Mouse (Mus musculus) frontal cortex, postnatal 25 days (tissue): Measurements from ENCODE around the gene Bpi.

Experiments used
- DNase-seq, 2 experiments: peaks; one replicate each; pipeline ENCODE4 v3.0.0; 2022; ENCODE audit warnings: low spot score in 2 of 2

Bpi gene

DNA sequence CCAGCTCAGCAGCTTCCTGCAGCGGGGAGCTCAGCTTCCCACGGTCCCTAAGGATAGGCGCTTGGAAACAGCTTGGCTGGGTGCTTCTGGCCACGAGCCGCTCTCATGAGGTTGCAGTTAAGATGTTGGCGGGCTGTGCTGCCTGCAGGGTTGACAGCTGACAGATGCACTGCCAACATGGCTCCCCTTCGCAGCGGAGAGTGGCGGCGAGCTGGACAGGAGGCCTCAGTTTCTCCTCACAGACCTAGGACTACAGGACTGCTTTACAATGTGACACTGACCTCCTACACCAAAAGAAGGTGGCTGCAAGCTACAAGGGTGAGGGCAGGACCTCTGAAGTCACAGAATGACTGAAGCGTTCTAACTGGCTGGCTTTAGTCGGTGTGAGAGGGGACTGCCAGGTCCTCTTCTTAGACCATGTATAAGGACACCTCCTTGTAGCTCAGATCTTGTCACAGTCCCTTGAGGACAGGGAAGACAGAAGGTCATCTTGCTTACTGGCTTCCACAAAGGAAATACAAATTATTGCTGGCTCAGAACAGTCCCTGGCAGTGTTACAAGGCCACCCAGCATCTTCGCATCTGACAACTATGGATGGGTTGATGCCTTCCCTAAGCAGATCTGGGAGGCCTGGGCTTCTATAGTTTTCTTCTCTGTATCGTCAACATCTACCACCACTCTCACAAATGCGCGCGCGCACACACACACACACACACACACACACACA, 15.6 kb upstream of the Bpi start:
- peak in 1 of 2 experiments; percentile 17 for DNase-seq

DNA sequence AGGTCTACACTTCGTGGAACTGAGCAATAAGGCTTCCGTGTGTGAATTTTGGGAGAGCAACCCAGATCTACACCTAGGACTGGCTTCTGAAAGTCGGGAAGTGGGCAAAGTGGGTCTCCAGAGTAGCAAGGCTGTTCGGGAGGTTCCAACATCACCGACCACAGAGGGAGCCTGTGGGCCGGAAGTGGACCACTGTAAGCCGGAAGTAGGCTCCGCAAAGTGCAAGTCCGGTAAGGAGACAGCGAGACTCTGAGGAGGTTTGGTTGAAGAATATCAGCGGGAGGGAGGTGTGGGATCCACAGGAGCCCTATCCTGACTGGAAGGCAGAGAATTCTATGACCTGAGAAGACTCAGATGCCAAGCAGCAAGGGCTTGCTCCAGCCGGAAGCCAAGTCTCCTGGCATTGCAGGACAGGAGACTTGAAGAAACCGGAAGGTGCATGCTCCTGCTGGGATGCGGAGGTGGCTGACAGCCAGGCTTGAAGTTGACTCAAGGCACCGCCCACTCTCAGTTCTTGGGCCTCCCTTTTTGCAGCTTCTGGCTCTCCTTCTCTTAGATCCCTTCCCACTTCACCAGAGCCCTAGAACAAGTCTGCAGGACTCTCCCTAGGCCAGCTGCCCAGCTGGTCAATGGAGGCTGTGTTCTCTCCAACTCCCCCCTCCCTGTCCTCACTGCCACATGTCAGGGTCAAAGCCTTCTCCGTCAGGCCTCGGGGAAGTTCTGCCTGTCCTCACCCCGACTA, 14.6 kb upstream of the Bpi start:
- DNase-seq: peak; percentile 33 to 34

DNA sequence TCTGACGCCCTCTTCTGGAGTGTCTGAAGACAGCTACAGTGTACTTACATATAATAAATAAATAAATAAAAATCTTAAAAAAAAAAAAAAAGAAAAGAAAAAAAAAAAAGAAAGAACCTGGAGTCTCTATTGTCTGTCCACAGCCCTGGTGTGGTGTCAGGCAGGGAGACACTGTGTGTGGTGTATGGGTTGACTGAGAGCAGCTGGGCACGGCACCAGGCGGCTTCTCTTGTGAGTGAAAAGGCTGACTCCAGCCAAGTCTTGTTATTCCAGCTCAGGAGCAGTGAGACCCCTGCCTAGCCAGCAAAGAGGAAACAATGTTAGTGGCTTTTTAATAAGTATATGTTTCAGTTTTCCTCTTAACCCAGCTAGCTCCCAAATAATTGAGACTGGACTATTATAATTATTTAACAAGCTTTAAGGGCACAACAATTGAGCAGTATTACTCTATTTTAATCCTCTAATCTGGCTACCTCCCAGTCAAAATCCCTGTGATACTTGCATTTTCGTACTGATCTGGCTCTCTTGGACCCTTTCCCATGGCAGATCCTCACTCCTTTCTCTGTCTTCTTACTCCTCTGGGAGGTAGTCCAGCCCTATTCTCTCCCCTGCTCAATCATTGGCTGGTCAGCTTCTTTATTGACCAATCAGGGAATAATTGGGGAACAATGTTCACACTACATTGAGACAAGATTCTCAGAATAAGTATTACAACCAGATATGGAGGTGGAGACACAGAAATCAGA, 12.6 kb upstream of the Bpi start:
- no peak for DNase-seq

DNA sequence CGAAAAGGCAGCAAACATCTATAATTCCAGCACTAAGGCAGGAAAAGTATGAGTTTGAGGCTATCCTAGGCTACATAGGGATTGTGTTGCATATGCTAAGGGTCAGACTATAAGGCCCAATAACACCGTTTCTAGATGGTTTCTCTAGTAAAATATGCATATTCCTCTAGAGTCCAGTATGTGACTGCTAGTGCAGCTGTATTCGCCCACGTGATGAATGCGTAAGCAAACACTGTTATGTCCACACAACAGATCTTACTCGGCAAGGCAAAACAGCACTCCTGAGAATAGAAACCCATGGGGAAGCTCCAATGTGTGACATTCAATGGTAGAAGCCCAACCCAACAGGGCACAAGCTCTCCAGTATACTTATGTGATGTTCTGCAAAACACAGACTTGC, 10.0 kb upstream of the Bpi start:
- no peak for DNase-seq

DNA sequence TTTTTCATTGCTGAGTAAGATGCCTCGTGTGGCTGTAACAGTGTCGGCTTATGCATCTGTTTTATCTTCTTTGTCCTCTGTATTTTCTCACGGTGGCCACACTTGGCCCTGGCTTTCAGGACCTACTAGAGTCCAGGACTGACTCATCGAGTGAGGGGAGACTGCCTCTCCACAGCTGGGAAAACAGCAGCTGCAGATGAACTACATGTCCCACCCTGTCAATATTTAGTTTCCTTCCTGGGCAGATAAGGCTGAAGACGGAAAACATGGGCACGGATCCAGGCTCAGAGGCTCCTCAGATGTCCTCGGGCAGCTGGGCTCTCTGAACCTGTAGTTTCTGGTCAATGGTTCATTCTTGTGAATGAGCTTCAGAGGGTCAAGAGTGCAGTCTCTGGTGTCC, 9.6 kb upstream of the Bpi start:
- DNase-seq: no peak

DNA sequence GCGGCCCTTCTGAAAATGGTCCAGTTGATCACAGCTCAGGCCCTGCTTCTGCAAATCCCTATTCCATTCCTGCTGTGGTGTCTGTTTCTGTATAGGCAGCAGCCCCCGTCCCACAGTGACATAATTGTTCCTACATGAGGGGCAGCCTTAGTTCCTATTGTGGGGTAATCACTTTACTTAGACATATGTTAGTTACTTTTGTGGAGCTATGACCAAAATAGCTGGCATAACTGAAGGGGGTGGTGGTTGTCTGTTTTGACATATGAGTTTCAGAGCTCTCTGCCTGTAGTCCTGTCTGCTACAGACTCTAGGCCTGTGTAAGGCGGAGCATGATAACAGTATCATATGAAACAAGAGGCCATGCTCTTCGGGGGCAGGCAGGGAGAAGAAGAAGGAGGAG, 7.3 kb upstream of the Bpi start:
- no peak for DNase-seq

DNA sequence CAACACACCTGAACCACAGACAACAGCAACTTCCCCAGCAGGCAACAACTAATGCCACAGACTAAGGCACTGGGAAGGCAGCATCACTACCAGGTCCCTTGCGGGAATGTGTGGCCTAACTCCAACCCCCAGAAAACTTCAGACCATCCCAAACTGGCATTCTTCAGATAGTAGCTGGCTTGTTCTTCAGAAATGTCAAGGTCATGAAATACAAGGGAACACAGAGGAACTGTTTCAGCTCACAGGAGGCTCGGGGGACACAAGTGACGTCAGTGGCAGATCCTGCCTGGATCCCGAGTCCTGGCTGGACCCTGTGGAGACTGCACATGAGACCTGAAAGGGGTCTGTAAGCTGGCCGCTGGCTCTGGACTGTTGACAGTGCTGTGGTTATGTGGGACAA, 4.1 kb upstream of the Bpi start:
- no peak for DNase-seq

DNA sequence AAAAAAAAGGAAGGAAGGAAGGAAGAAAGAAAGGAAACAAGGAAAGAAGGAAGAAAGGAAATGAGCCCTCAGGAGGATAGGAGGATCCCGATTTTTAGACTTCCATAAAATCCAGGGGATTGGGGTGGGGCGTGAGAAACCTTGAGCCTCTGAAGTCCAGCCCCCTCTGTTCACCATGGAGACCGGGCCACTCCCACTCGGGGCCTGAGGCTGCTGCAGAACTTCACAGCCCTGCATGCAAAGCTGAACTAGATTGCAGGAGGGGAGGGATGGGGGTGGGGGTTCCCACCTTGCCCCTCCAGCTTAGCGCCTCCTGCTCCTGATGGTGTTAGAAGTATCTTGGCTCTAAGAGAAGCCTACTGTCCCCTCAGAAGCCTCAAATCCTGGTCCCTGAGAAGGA, 1.0 kb upstream of the Bpi start:
- DNase-seq: no peak

DNA sequence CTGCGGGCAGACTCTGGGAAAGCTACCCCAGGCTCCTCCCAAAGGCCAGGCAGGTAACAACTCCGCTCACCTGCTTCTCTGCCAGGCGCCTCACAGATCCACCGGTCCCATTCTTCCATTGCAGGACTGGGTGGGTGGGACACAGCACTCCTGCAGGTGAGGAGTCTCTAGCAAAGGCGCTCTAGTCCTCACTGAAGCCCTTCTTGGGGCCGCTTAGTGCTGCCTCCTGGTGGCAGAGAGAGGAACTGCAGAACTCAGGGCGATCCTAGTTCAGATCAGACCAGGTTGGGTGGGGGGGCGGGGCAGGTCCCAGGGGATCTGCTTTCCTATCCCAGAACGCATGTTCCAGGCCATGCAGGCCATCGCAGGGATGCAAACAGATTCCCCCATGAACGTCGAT, 887 bp downstream of the Bpi start:
- DNase-seq: peak; percentile 31 to 45

DNA sequence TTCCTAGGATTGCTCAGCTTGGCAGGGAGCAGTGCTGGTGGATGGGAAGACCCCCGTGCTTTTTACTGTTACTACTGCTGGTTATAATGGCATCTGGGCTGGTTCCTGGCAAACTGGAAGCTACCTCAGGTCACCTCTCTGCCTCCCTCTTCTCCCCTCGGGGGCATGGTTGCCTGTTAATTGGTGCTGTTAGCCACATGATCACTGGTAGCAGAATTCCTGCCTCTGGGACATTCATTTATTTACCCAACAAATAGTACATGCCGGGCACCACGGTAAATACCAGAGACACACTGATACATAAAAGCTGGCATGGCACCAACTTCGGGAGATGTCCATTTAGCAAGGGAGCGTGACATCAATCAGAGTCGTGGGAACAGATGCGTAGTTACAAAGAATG, 1.6 kb downstream of the Bpi start:
- no peak for DNase-seq

DNA sequence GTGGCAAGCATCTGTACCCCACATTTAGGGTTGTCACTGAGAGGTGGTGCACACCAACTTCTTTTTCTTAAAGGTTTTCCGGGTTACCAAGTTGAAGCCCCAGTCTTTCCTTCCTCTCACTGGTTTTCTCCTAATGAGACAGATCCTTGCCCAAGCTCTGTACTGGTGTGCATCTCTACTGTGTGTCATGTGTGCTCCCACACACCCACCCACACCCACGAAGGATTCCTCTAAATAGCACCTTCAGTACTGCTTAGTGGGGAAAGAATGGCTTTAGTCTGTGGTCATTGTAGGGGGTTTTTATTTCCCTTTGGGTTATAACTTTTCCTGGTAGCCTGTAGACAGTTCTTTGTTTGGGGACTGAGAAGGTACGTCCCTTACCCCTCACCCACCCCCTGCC, 7.0 kb downstream of the Bpi start:
- DNase-seq: no peak

DNA sequence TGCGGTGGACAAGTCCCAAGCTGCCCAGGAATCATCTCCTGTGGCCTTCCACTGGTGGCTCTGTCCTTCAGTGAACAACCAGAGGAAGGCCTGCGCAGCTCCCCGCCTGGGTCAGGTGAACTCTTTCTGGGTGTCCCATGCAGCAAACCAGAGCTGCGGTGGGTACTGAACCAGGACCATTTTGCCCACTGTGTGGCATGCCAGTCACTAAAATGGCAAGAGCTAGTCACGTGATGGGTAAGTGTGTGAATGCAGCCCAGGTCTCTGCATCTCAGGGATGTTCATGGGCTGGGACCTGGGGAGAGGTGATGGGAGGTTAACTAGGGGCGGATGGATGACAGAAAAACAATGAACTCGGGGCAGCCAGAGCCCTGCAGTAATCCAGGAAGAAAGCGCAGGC, 12.1 kb downstream of the Bpi start:
- DNase-seq: no peak

DNA sequence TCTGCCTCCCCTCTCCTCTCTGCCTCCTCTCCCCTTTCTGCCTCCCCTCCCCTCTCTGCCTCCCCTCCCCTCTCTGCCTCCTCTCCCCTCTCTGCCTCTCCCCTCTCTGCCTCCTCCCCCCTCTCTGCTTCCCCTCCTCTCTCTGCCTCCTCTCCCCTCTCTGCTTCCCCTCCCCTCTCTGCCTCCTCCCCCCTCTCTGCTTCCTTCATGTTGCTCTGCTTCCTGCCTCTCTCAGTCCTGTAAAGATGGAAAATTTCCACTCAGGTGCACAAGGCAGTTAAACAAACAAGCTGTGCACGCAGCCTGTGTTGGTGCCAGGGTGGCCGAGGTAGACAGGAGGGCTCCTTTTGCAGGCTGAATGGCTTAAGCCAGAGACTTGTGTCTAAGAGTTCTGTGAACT, 15.8 kb downstream of the Bpi start:
- no peak for DNase-seq

DNA sequence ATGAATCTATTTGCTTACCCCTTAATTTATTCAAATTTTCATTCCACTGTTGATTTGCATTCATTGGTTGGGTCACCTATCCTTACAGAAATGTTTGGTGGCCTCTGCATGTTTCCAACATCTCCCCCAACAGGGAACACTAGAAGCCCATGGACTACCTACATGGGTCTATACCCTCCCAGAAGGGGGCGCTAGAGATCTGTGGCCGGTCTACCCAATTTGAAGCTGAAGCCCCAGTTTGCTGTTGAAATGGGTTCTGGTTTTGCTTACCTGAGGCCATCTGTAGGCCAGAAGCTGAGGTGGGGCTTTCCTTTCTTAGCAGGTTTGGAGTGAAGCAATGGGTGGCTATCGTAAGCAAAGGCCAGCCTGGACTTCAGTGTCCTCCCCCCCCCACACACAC, 17.5 kb downstream of the Bpi start:
- DNase-seq: no peak

DNA sequence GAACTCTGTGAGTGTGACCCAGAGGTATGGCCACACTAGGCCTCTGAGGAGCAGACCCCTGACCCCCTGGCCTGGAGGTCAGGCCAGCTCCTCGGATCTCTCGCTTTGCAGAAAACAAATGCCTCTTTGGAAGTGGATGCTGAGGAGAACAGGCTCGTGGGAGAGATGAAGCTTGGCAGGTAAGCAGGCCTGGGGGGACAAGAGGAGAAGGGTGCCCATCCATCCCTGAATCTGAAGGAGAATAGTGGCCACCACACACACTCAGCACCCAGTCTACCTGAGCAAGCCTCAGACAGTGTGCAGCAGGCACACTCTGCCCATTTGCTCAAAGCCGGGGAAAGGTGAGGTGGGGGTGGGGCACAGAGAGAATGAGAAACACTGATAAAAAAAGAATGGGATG, 17.9 kb downstream of the Bpi start:
- no peak for DNase-seq

DNA sequence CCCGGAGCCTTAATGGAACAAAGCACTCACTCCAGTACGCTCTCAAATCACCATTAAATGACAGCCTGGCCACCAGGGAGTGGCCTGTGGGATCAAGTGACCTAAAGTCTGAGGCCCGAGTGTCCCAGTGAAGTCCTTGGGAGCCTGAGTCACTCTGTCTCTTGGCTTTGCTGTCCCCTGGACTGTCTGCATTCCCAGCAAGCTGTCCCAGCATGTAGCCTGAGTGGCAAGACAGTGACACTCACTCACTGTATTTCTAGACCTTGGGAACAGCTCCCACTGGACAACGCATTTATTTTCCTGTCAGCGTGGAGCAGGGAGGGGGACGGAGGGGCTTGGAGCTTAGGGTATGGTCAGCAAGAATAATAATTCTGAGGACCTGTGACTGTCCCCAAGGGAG, 18.6 kb downstream of the Bpi start:
- DNase-seq: no peak

DNA sequence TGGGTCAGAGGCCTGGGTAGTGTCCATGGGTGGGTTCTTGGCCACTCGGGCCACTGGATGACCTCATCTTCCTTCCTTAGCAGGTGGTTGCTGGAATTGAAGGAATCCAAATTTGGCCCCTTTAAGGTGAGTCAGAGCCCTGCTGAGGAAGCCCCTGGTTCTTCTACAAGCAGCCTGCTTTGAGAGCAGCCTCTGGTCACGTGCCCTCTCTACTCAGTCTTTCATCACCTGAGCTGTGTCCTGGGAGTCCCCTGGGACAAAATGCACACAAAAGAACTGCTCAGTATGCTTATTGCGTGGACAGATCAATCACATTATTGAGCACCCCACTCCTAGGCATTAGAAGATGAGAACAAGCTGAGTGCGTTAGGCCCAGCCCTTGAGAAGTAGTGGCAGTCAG, 19.0 kb downstream of the Bpi start:
- DNase-seq: no peak

DNA sequence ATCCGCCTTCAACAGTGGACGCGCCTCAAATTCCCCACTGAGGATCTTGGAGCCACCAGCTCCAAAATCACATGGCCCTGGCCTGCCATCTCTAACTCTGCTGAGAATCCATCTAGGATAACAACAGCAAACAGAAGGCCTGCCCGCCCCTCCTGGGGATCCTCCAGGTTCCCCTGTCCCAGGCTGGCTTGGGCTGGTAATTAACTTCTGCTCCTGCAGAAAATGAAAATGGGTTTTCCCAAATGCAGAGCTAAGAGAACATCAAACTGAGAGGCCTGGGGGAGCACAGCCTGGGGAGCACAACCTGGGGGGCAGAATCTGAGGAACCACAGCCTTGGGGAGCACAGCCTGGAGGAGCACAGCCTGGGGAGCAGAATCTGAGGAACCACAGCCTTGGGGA, 21.8 kb downstream of the Bpi start:
- no peak for DNase-seq

DNA sequence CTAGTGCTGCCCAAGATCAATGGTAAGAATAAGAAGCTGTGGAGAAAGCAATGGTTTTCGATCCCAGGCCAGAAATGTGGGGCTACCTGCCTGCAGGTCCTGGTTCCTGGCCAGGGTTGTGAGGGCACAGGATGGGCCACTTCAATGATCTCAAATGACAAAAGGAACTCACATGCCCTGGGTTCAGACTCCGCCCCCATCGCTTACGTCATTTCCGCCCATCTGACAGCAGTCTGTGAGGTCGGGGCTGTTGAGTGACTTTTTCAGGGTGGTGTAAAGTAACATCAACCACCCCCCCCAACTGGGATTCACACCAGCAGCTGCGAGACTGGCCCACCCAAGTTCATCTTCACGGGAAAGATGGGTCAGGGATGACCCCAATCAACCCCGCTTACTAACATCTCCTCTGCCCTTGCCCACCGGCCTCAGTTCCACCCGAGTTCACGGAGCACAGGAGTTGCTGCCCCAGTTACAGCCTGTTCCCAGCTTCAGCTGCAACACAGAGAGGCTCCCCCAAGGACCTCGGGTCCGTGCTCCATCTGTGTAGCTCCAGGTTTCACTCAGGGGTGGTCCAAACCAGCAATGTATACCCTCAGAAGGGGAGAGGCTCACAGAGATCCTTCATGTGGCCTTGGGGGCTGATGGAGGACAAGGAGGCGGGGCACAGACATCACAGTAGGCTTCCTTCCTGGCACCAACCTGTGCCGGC, 23.8 kb downstream of the Bpi start:
- no peak for DNase-seq

DNA sequence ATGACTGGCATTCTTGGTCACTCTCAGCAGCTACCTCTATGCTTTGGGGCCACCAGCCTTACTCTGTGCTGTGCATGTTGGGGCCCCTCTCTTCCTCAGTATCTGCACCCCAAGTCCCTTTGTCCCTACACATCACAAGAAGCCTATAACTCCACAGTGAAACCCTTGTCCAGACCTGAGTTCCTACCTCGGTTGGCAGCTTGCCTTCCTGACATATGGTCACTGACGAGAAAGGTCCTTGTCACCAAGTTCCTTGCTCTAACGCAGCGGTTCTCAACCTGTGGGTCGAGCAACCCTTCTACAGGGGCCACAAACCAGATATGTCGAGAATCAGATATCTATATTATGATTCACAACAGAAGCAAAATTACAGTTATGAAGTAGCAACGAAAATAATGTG, 25.2 kb downstream of the Bpi start:
- no peak for DNase-seq

DNA sequence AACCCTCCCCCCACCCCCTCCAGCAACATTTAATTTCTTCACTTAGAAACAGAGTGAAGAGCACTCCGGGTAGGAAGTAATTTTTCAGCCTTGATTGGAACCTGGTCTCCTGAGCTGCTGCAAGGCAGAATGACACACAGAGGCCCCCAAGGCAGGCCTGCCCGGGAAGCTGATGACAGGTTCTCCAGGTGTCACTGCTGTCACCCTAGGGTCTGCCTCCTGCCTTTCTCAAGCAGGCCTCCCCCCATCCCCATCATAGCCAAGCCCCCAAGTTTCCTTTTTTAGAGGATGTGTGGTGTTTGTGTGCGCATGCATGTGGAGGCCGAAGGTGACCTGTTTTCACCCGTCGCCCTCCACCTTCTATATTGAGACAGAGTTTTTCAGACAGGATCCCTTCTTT, 25.9 kb downstream of the Bpi start:
- no peak for DNase-seq

DNA sequence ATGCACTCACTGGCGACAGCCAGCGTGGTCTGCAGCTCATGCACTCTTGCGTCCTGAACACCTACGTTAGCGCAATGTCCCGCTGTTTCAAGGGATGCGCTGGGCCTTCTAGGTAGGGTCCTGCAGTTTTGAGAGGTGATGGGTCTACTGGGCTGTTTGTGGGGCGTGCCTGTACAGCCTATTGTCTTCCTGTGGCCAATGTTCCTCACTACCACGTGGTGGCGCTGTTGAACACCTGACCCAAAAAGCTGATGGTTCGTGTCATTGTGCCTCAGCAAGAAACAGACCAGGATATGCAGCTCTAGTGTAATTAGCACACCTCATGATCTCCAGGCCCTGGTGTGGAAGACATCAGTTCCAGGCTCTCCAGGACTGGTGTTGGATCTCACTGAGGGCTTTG, 26.7 kb downstream of the Bpi start:
- peak in 1 of 2 experiments; percentile 42 for DNase-seq
